Mouse (Mus musculus) frontal cortex, adult 2 months (tissue): ENCODE results near the gene Nrip1. TPM values are rescaled to one million over a fixed set of nuclear protein-coding genes. Genes with fewer than 3 reads are reported as not detected.
"Not testable (repeated sequence)": the region's sequence is repeated elsewhere in the genome, so short reads cannot be mapped to it uniquely, and the experiment has no call there.

Source experiments
- DNase-seq, 2 experiments: peaks; one replicate each; pipeline ENCODE4 v3.0.0; 2022; ENCODE audit warnings: low spot score in 1 of 2; ENCODE audit errors: extremely low spot score in 1 of 2
- polyA plus RNA-seq: library from polyadenylated mRNA; depleted of rRNA; stranded (reverse); fragments of >200 nt; gene quantifications from 2 replicates; pipeline ENCODE4 v1.2.3, GENCODE M21; 2012; rRNA removed

Nrip1 gene
- 8.1 and 10.1 TPM in 2 replicates for polyA plus RNA-seq

DNA sequence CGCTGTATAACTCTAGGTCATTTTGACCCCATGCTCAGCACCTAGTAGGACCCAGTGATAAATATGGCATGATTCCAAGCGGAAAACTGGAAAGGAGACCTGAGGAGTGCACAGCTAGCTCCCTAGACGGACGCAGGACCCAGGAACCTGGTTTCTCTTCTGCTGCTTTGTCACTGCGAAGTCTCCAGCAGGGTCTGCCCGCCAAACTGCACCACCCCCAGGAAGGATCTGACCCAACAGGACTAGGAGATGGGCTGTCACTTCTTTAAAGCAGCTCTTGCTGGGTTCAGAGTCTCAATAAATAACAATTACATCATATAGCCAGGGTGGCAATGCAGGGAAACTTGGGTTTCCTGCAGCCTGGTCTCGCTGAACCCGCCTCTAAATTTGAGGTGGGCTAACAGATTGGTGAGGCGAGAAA is at the start of gene Nrip1:
Nrip1 (minus strand) TSS at position 157 of the 421 bp plus-strand sequence.
- peak; percentile 31 to 59 for DNase-seq

DNA sequence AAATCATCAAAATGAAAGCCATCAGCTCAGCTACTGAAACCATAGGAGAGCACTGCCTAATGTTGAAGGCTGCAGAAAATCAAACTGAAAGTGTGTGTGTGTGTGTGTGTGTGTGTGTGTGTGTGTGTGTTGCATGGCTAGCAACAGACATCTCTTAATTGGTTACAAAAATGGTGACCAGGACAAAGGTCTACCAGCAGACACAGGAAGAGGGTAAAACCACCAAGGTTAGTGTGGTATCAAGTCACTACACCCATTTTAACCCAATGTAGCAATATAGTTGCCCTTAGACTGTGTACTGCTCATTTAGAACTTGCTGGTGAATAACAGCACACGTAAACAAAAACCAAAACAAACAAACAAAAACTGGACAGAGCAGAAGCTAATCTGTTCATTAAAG is 48.9 kb upstream of the Nrip1 start:
- DNase-seq, result no peak

DNA sequence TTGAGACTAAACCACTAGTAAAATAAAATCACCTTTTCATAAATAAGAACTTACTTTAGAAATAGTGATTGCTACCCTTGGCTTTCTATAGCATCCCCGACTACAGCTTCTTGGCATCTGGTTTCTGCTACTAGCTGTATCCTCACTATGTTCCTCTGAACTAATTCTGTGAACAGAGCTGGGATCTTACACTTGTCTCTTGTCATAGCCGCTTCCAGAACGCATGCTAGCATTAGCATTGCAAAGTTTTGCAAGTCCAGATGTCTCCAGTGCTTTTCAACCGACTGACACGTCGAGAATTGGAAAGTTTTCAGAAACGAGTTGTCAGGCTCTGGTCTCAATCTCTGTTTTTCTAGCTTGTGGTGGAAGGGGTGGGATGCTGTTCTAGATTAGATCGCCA is 46.2 kb upstream of the Nrip1 start:
- DNase-seq, result no peak

DNA sequence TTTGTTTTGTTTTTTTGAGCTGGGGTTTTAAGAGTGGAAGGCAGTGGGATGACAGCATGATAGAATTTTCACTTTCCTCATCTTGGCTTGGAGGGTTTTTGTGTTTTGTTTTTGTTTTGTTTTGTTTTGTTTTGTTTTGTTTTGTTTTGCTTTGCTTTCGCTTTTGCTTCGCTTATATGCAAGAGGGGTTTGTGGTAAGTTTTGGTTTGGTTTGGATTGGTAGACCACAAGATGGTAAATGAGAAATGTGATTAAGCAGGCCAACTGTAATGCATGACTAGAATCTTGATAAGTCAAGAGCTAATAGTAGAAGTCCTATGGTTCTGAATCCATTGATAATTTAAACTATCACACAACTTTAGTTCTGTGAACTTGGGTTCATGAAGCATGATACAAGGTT is 42.9 kb upstream of the Nrip1 start:
- DNase-seq, result no peak

DNA sequence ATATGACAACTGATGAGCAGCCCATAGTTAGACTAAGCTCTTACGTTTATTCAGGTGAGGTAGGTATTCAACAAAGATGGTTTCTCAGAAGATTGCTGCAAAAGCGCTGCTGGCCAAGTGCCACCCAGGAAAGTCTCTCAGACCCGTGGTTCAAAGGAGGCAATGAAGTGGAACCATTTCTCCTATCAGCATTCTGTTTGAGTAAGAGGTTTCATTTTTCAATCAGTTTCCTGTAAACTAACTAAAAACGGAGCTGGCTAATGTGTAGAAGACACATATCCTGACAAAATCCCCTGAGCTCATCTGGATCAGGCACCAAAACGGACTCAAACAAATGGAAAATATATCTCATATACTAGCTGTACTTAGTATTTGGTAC is 42.4 kb upstream of the Nrip1 start:
- DNase-seq, result no peak

DNA sequence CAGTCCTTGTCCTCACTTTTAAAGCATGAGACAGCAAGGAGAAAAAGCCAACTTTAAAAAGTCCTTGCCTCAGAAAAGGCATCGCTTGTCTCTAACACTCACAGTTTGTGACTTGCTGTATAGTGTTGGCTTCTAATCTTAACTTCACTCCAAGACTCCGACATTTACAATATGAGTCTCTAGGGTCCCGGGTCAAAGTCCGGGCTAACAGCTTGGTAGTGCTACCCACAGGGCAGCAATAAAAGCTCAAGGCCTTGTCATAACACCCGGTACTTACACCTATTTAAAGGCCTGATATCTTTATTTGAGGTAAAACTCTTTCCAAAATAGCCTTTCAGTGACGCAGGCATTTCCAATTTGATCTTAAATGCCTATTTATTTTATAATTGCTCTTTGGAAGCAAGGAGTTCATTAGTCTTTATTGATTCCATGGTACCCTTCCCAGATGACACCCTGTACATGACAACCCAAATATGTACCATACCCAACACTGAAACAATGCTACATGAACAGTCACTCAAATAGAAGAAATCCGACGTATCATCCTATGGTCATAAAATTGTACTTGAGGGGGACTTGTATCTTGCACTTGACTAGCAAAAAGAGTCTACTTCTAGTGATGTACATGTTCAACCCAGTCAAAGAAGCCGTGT is 41.9 kb upstream of the Nrip1 start:
- DNase-seq, result no peak

- DNase-seq, result no peak
Measured at GRCm38 (mm10) chr16:76414528-76414927, 40.9 kb upstream of the Nrip1 start.

GRCm38 (mm10) chr16:76413581-76413980 is 40.0 kb upstream of the Nrip1 start:
- DNase-seq, result no peak

GRCm38 (mm10) chr16:76409355-76409722 is 35.7 kb upstream of the Nrip1 start:
- DNase-seq, result no peak

DNA sequence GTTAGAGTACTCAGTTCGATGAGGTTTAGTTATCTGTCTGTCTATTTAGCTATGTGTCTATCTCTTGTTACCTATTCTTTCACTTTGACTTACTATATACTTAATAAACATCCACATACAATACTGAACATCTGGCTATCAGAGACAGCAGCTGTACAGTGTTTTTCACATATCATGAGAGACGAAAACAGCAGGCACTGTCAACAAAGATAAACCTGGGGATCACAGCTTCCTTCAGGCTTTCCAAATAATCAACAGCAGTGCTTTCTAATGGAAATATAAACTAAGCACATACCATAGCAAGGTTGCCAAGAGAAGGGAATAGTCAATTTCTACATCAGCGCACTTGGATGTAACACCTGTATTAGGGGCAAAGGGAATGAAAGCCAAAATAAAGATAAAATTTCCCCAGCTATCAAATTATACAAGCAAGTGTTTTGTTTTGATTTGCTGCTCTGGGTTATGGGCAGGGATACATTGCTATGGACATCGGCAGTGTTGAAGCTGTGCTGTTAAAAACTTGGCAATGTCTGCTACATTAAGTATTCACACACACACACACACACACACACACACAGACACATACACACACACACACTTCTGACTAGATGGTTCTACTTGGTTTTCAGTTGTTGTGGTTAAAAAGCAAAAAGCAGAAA is 35.2 kb upstream of the Nrip1 start:
- DNase-seq, result no peak

DNA sequence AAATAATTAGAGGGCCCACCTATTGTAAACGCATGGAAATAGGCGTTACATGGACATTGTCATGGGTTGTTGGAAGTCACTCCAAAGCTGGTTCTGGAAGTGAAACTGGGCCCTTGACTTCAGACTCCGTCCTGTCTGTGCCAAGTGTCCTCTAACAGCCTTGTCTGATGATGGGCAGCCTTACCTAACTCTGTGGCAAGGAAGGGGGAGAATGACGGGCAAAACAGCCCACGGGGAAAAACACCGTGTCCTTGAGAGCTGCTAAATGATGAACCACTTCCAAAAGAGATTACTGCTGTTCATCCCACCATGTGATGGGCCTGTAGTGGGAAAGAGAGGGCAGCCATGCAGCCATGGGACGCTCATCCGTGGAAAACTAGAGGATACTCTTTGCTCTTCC is 34.6 kb upstream of the Nrip1 start:
- DNase-seq, result no peak

- no peak for DNase-seq
Measured at GRCm38 (mm10) chr16:76407321-76407920, 33.8 kb upstream of the Nrip1 start.

- peak in 1 of 2 experiments; percentile 25 for DNase-seq
Measured at GRCm38 (mm10) chr16:76406897-76407296, 33.3 kb upstream of the Nrip1 start.

DNA sequence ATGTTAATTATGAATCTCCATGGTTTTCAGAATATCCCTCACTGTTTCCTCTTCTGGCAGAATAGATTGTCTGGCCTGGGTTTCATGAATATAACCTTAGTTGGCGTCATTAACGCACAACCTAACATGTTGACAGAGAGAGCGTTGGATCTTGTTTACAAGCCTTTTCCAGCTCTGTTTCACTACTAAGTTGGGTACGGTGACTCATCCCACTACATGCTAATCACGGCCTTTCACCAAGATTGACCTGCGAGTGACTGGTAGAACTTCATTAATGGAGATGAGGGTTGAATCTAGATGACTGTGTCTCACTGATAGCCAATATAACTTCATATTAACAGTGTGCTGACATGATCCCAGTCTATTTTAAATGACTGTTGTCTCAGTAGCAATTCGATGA is 32.7 kb upstream of the Nrip1 start:
- DNase-seq, result no peak

GRCm38 (mm10) chr16:76403305-76403704 is 29.7 kb upstream of the Nrip1 start:
- DNase-seq, result not testable (repeated sequence)

DNA sequence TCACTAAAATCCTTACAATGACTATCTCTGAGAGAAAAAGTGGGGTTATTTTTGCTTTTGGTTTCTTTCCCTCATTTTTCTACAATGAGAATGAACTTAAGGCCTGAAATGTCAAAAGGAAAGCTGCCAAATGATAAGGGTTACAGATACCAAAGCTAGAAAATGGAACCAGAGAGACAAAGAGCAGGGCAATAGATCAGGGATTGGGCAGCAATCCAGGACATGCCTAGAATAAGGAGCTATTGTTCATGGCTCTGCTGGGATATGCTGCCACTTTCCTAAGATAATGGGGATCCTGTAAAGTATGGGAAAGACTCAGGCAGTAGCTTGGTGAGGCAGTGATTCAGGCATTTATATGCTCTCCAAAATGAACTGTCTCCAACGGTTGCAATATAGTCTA is 22.9 kb upstream of the Nrip1 start:
- DNase-seq, result no peak

- no peak for DNase-seq
Measured at GRCm38 (mm10) chr16:76393267-76393666, 19.6 kb upstream of the Nrip1 start.

DNA sequence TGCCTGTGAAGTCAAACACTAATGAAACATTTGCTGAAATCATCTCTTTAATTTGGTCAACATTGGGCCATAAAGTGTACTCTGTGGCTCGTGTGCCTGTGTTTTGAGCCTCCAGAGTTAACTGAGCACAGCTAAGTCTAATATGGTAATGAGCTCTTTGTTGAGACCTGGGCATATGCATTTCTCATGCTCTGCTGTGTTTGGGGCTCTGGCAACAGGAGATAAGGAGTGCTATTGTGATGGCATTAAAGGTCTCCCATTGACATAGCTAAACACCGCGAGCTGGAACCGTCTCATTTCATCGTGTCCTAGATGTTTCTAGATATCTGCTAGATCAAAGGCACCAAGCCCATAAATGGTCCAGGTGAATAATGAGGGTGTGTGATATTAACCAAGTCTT is 12.9 kb upstream of the Nrip1 start:
- no peak for DNase-seq

- DNase-seq, result no peak
Measured at GRCm38 (mm10) chr16:76386071-76386470, 12.4 kb upstream of the Nrip1 start.

GRCm38 (mm10) chr16:76377211-76377610 is 3.6 kb upstream of the Nrip1 start:
- no peak for DNase-seq

GRCm38 (mm10) chr16:76376661-76377060 is 3.0 kb upstream of the Nrip1 start:
- no peak for DNase-seq

GRCm38 (mm10) chr16:76372941-76373561 is 576 bp downstream of the Nrip1 start:
- DNase-seq, result peak; percentile 52 to 79
